Mouse (Mus musculus) thymus, postnatal 14 days (tissue): ENCODE results near the gene Gm17677.

Experiments
- DNase-seq: peaks from one replicate; pipeline ENCODE4 v3.0.0; 2021

The Gm17677 gene

DNA sequence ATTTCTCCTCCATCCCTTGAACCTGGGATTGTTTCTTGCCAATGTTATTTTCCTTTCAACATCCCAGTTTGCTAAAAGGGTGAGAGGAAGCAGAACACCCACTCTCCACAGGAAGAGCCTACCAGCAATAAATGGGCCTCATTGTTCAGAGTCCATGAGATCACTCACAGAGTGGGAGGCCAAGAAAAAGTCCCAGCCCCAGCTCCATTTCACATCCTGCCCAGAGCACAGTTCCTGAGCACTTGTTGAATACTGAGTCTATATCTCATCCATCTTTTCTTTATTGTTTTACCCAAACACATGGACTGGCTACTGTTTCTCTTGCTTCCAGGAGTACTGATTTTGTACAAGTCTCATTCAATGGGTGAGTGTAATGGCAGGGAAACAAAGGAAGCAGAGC is at the start of gene Gm17677:
Gm17677 (plus strand) TSS at position 301 of the 400 bp plus-strand sequence.
- DNase-seq, result no peak

DNA sequence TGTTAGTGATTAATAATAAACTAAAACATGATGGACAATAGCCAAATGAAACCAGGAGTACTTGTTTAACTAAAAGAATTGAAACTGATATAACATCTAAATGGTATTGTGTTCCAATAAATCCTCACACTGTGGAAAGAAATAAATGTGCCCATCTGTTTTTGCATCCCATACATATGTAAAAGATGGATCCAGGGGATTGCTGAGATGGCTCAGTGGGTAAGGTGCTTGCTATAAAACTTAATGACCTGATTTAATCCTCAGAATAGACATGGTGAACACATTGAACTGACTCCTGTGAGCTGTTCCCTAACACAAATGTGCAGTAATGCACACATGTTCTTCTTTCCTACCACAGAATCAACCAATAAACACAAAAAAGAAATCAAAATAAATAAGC is 48.9 kb upstream of the Gm17677 start:
- no peak for DNase-seq

DNA sequence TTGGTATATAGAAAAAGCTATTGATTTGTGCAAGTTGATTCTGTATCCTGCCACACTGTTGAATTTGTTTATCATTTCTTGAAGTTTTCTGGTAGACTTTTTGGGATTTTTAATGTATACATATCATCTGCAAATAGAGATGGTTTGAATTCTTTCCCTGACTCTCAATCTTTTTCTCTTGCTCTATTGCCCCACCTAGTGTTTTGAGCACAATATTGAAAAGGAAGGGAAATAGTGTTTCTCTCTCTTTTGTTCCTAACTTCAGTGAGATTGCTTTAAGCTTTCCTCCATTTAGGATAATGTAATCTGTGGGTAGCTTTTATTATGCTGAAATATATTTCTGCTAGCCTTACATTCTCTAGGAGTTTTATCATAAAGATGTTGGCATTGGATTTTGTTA is 33.6 kb upstream of the Gm17677 start:
- DNase-seq, result no peak

DNA sequence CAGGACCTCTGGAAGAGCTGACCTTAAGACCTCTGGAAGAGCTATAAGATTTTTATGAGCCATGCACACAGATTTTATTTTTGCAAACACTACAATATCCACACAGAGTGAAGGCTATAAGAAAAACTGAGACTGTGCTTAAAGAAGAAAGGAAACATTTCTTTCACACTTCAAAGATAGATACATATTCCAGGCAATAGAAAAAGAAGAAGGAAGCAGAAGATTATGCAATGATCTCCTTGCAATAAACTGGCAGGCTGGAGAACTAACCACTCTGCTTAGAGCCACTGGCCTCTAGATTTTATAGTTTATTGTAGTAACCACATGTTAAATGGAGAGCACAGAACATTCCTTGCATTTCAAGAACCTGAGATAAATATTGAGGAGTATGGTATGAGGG is 16.0 kb downstream of the Gm17677 start:
- no peak for DNase-seq

DNA sequence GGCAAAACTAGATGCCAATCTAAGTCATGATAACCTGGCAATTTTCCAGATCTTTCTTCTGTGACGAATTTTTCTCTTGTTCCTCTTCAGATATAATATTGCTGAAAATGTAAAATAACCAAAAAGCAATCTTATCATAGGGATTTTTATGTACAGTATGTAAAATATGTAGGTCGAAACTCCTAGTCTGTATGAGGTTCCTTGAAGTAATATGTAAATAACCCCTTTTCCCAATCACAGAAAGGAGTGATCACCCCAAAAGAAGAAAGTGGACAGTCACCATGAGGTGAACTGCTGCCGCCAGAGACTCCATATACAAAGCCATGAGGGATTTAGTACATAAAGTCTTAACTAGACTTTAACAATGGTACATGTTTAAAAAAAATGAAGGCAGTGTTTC is 37.2 kb downstream of the Gm17677 start, which contains the start of gene Gm17727:
Gm17727 (minus strand) TSS at position 101 of the 400 bp plus-strand sequence.
- DNase-seq, result no peak

DNA sequence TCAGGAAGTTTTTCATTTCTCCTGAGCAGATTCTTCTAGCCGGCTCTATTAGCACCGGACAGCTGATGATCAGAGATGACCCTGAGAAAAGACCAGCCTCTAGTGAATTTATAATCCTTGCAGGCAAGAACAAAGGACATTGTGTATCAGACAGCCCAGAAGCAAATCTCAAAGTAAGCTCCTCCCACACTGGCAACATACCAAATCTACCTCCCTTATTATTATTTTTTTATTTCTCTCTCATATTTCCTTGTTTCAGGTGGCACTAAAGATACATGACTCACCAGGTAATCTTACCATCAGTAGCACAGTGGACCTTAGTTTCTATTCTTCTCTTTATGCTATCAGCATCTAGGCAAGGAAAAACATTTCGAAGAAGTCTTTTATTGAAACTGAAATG is 49.2 kb downstream of the Gm17677 start, which contains the start of the genes Gm27235 and D730048I06Rik:
Gm27235 (minus strand) TSS at position 101 of the 400 bp plus-strand sequence.
D730048I06Rik (minus strand) TSS at position 112 of the 400 bp plus-strand sequence.
- DNase-seq, result no peak
